Mouse (Mus musculus): Measurements from ENCODE around the gene Slc8b1. TPM values are rescaled to one million over a fixed set of nuclear protein-coding genes. Genes with fewer than 3 reads are reported as not detected.

The Slc8b1 gene
- 1.9 and 2.1 TPM in 2 replicates for total RNA-seq (2014; rRNA removed)
- polyA plus RNA-seq (2015; fragmentation: Nextera tagmentation; extraction: Ambion mirVana): 2.5 and 2.7 TPM in 2 replicates

DNA sequence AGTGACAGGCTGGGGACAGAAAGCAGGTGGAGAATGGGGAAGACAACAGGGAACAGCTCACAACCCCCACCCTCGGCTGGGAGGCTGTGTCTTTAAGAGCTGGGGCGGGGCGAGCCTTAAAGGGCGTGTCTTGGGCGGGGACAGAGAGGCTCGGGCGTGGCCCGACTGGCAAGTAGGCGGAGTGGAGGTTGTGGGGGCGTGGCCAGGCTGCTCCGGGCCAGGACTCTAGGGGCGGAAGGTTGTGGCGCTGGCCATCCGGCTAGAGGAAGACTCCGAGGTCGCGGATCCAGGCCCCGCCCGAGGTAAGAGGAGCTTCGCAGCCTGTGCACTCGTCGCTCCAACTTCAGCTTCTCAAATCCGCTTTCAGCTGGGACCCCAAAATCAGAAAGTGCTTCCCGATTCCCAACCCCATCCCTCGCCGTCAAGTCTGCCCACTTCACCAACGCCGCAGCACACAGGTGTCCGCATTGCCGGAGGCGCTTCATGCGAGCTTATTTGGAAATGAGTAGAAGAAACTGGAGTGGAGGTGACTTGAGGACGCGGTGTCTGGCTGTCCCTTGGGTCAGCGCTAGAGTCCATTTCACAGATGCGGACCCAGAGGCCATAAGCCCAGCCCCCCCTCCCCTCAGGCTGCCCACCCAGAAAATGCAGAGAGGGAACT, at the start of gene Slc8b1:
Slc8b1 (plus strand) TSS at position 187 of the 661 bp plus-strand sequence.
- peak within 1 kb of the TSS; percentile 42 for H3K4me3 ChIP-seq (ENCODE audit: low read depth, low read length)
- DNase-seq (ENCODE audit: low spot score) (peak; percentile 87), ATAC-seq (ENCODE audit: low FRiP score) (peak; percentile 76; the same call in 1 of the 2 replicates)
- H3K27ac ChIP-seq (ENCODE audit: low read depth, low read length): no peak within 1 kb of the TSS
- H3K27me3 ChIP-seq (ENCODE audit: insufficient read depth, low read length): peaks cover 5% of the 10 kb centered on the region; the same call in 1 of the 2 replicates
- no peaks in the 10 kb centered on the region for H3K4me1 ChIP-seq (ENCODE audit: insufficient read depth, low read length)
- H3K9me3 ChIP-seq (ENCODE audit: low read length): no peaks in the 10 kb centered on the region
- WGBS: under 1% methylated on average over 34 of the region's 36 CpGs
- H3K36me3 ChIP-seq (ENCODE audit: insufficient read depth, low read length): no peaks in the 10 kb centered on the region
- peak within 1 kb of the TSS; percentile 67 for H3K4me2 ChIP-seq (ENCODE audit: low read depth, low read length, poor library complexity, severe bottlenecking)
- no peak for TF ChIP-seq CTCF (IDR thresholded peaks at IDR 0.05)
- 0 out of 2 replicates have a peak within 1 kb of the TSS, but pooled peaks have one; percentile 33 for H3K9ac ChIP-seq (replicated peaks; ENCODE audit: low read length, poor library complexity, severe bottlenecking)

DNA sequence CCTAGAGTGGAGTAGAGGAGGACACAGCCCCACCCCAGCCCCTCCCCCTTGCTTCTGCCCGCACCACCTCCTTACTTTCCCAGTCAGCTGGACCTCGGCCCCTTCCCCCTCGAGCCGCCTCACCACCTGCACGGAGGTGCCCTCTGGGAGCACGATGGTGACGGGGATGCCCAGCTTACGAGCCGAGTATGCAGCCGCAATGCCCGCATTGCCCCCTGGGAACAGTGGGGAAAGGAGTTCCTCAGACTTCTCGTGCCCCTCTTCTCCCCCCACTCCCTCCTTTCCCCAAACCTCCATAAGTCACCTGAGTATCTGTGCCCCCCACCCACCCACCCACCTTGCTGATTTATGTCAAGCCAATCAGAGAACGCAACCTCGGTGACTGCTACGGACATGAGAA, 49.1 kb upstream of the Slc8b1 start:
- Histone ChIP-seq H3K9ac (replicated peaks; ENCODE audit: low read length, poor library complexity, severe bottlenecking) (no peak overlapping the region), H3K27me3 (ENCODE audit: insufficient read depth, low read length) (no peaks in the 10 kb centered on the region), H3K4me1 (ENCODE audit: insufficient read depth, low read length) (no peaks in the 10 kb centered on the region), H3K27ac (ENCODE audit: low read depth, low read length) (no peak overlapping the region), H3K9me3 (ENCODE audit: low read length) (no peaks in the 10 kb centered on the region), H3K4me2 (ENCODE audit: low read depth, low read length, poor library complexity, severe bottlenecking) (no peak overlapping the region), H3K4me3 (ENCODE audit: low read depth, low read length) (no peak overlapping the region), H3K36me3 (ENCODE audit: insufficient read depth, low read length) (no peaks in the 10 kb centered on the region)
- no peak for TF ChIP-seq CTCF (IDR thresholded peaks at IDR 0.05)
- ATAC-seq (ENCODE audit: low FRiP score) (no peak), DNase-seq (ENCODE audit: low spot score) (no peak)
- 74% methylated on average over 15 of the region's 15 CpGs for WGBS

DNA sequence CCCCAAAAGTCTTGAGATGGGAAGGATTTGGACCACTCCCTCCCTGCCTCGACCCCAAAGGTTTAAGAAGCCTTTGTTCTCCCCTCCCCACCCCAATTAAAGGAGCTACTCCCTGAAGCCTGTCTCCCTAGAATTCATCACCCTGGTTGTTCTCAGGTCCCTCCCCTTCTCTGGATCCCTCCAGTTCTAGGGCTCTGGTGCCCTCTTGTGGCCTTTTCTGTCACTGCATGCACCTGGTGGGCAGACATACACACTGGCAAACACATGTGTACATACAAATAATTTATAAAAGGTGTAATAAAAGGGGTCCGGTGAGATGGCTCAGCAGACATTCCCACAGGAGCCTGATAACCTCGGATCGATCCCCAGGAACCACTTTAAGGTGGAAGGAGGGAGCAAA, 46.6 kb upstream of the Slc8b1 start:
- Histone ChIP-seq H3K4me3 (ENCODE audit: low read depth, low read length) (no peak overlapping the region), H3K4me2 (ENCODE audit: low read depth, low read length, poor library complexity, severe bottlenecking) (no peak overlapping the region), H3K4me1 (ENCODE audit: insufficient read depth, low read length) (no peaks in the 10 kb centered on the region), H3K27ac (ENCODE audit: low read depth, low read length) (no peak overlapping the region), H3K9me3 (ENCODE audit: low read length) (no peaks in the 10 kb centered on the region), H3K9ac (replicated peaks; ENCODE audit: low read length, poor library complexity, severe bottlenecking) (no peak overlapping the region), H3K36me3 (ENCODE audit: insufficient read depth, low read length) (no peaks in the 10 kb centered on the region), H3K27me3 (ENCODE audit: insufficient read depth, low read length) (no peaks in the 10 kb centered on the region)
- DNase-seq (ENCODE audit: low spot score) (no peak), ATAC-seq (ENCODE audit: low FRiP score) (no peak)
- WGBS: 79% methylated on average over 4 of the region's 4 CpGs
- peak; percentile 76 for TF ChIP-seq CTCF (IDR thresholded peaks at IDR 0.05)

DNA sequence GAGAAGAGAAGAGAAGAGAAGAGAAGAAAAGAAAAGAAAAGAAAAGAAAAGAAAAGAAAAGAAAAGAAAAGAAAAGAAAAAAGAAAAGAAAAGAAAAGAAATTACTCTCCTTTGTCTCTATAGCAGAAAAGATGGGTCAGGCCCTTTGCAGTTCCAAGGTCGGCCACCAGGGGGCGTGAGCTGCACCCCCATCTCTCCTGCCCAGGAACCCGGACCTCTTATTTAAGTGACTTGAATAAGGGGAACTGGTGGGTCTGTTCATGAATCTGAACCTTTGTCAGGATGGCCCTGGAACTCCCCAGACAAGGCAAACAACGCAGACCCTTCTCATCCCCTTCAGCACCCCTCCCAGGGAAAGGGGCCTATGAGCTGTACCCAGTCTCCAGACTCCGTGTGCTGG, 45.9 kb upstream of the Slc8b1 start:
- Histone ChIP-seq H3K4me1 (ENCODE audit: insufficient read depth, low read length) (no peaks in the 10 kb centered on the region), H3K9ac (replicated peaks; ENCODE audit: low read length, poor library complexity, severe bottlenecking) (no peak overlapping the region), H3K4me3 (ENCODE audit: low read depth, low read length) (no peak overlapping the region), H3K27me3 (ENCODE audit: insufficient read depth, low read length) (no peaks in the 10 kb centered on the region), H3K36me3 (ENCODE audit: insufficient read depth, low read length) (no peaks in the 10 kb centered on the region), H3K4me2 (ENCODE audit: low read depth, low read length, poor library complexity, severe bottlenecking) (no peak overlapping the region), H3K27ac (ENCODE audit: low read depth, low read length) (no peak overlapping the region), H3K9me3 (ENCODE audit: low read length) (no peaks in the 10 kb centered on the region)
- WGBS: 45% methylated on average over 5 of the region's 5 CpGs
- TF ChIP-seq CTCF (IDR thresholded peaks at IDR 0.05): peak; percentile 58
- ATAC-seq (ENCODE audit: low FRiP score) (no peak), DNase-seq (ENCODE audit: low spot score) (no peak)

DNA sequence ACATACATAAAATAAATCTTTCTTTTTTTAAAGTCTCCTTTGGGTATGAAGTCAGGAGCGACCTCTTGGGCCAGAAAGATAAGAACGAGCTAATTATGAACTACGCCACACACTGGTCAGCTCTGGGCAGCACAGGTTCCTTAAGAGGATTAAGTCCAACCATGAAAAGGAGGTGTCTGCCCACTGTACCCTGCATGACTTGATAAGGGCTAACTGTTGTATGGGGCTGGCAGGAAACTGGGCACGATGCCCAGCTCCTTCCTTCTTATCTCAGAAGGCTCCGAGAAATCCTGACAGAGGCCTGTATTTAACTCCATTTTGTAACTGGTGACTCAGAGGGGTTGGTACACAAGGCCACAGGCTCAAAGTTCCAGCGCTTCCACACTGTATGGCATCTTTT, 45.1 kb upstream of the Slc8b1 start:
- 0 out of 2 replicates have a peak, but pooled peaks have one; percentile 13 for TF ChIP-seq CTCF (IDR thresholded peaks at IDR 0.05)
- ATAC-seq (ENCODE audit: low FRiP score): no peak
- no peak overlapping the region for H3K4me2 ChIP-seq (ENCODE audit: low read depth, low read length, poor library complexity, severe bottlenecking)
- H3K4me1 ChIP-seq (ENCODE audit: insufficient read depth, low read length): no peaks in the 10 kb centered on the region
- no peaks in the 10 kb centered on the region for H3K27me3 ChIP-seq (ENCODE audit: insufficient read depth, low read length)
- H3K9me3 ChIP-seq (ENCODE audit: low read length): no peaks in the 10 kb centered on the region
- H3K4me3 ChIP-seq (ENCODE audit: low read depth, low read length): no peak overlapping the region
- 51% methylated on average over 6 of the region's 6 CpGs for WGBS
- DNase-seq (ENCODE audit: low spot score): no peak
- no peaks in the 10 kb centered on the region for H3K36me3 ChIP-seq (ENCODE audit: insufficient read depth, low read length)
- H3K9ac ChIP-seq (replicated peaks; ENCODE audit: low read length, poor library complexity, severe bottlenecking): no peak overlapping the region
- H3K27ac ChIP-seq (ENCODE audit: low read depth, low read length): no peak overlapping the region

DNA sequence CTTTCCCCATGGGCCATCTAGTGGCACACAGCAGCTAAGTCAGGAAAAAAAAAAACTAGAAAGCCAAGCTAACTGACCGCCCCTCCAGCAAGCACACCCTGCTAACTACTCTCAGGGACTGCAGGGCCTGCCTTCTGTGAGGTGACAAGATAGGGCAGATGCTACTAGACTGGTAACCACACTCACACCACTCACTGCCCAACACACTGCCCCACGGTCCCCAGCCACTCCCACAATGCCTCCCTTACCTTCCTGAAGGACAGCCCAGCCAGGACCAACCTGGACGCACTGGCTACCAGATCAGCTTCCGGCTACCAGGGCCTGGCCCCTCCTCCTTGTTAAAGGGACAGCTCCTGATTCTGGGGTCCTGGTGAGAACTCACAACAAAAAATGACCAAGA, 43.9 kb upstream of the Slc8b1 start:
- peak overlapping the region; percentile 23; the same call in 1 of the 2 replicates for H3K4me3 ChIP-seq (ENCODE audit: low read depth, low read length)
- ATAC-seq (ENCODE audit: low FRiP score): no peak
- H3K27ac ChIP-seq (ENCODE audit: low read depth, low read length): no peak overlapping the region

More for the DNA sequence above, 43.9 kb upstream of the Slc8b1 start:
- Histone ChIP-seq H3K9ac (replicated peaks; ENCODE audit: low read length, poor library complexity, severe bottlenecking) (no peak overlapping the region), H3K9me3 (ENCODE audit: low read length) (no peaks in the 10 kb centered on the region), H3K4me1 (ENCODE audit: insufficient read depth, low read length) (no peaks in the 10 kb centered on the region), H3K27me3 (ENCODE audit: insufficient read depth, low read length) (no peaks in the 10 kb centered on the region), H3K36me3 (ENCODE audit: insufficient read depth, low read length) (no peaks in the 10 kb centered on the region), H3K4me2 (ENCODE audit: low read depth, low read length, poor library complexity, severe bottlenecking) (peak overlapping the region; percentile 41)
- WGBS: 16% methylated on average over 4 of the region's 4 CpGs
- peak; percentile 40 for TF ChIP-seq CTCF (IDR thresholded peaks at IDR 0.05)
- no peak for DNase-seq (ENCODE audit: low spot score)

All from midbrain, postnatal 0 days (tissue).